Mouse (Mus musculus): ENCODE data around the gene Git2. TPM values are rescaled to one million over a fixed set of nuclear protein-coding genes. Genes with fewer than 3 reads are reported as not detected.

Git2 gene
- total and polyA plus RNA-seq, 2 experiments from 2014 or later, result 33.8 to 41.8 TPM

GRCm38 (mm10) chr5:114795231-114795630 lies 19.9 kb upstream of the Git2 start:
- H3K9me3 ChIP-seq (ENCODE audit: low read length), result no peaks in the 10 kb centered on the region
- H3K4me3 ChIP-seq (ENCODE audit: low read depth, low read length), result no peak overlapping the region
- no peaks in the 10 kb centered on the region for H3K27me3 ChIP-seq (ENCODE audit: insufficient read depth, low read length)
- 51% methylated on average over 9 of the region's 9 CpGs for WGBS
- H3K4me1 ChIP-seq (ENCODE audit: insufficient read depth, low read length), result no peaks in the 10 kb centered on the region
- DNase-seq (ENCODE audit: low spot score) (no peak), ATAC-seq (ENCODE audit: low FRiP score) (no peak)
- H3K27ac ChIP-seq (ENCODE audit: low read depth, low read length), result no peak overlapping the region
- no peak overlapping the region for H3K9ac ChIP-seq (replicated peaks; ENCODE audit: low read length, poor library complexity, severe bottlenecking)
- TF ChIP-seq CTCF (IDR thresholded peaks at IDR 0.05), result no peak
- H3K4me2 ChIP-seq (ENCODE audit: low read depth, low read length, poor library complexity, severe bottlenecking), result no peak overlapping the region
- peaks cover 53% of the 10 kb centered on the region for H3K36me3 ChIP-seq (ENCODE audit: insufficient read depth, low read length)

- Histone ChIP-seq H3K4me2 (ENCODE audit: low read depth, low read length, poor library complexity, severe bottlenecking) (no peak overlapping the region), H3K9me3 (ENCODE audit: low read length) (no peaks in the 10 kb centered on the region), H3K36me3 (ENCODE audit: insufficient read depth, low read length) (peaks cover 49% of the 10 kb centered on the region), H3K4me3 (ENCODE audit: low read depth, low read length) (no peak overlapping the region), H3K27me3 (ENCODE audit: insufficient read depth, low read length) (no peaks in the 10 kb centered on the region), H3K27ac (ENCODE audit: low read depth, low read length) (no peak overlapping the region), H3K9ac (replicated peaks; ENCODE audit: low read length, poor library complexity, severe bottlenecking) (no peak overlapping the region), H3K4me1 (ENCODE audit: insufficient read depth, low read length) (no peaks in the 10 kb centered on the region)
- WGBS, result 63% methylated on average over 4 of the region's 4 CpGs
- ATAC-seq (ENCODE audit: low FRiP score) (no peak), DNase-seq (ENCODE audit: low spot score) (no peak)
- no peak for TF ChIP-seq CTCF (IDR thresholded peaks at IDR 0.05)
Observed at GRCm38 (mm10) chr5:114794609-114795008, 19.3 kb upstream of the Git2 start.

GRCm38 (mm10) chr5:114793317-114793716 lies 18.0 kb upstream of the Git2 start:
- Histone ChIP-seq H3K36me3 (ENCODE audit: insufficient read depth, low read length) (peaks cover 50% of the 10 kb centered on the region), H3K4me2 (ENCODE audit: low read depth, low read length, poor library complexity, severe bottlenecking) (no peak overlapping the region), H3K27ac (ENCODE audit: low read depth, low read length) (no peak overlapping the region), H3K4me1 (ENCODE audit: insufficient read depth, low read length) (no peaks in the 10 kb centered on the region), H3K9ac (replicated peaks; ENCODE audit: low read length, poor library complexity, severe bottlenecking) (no peak overlapping the region), H3K9me3 (ENCODE audit: low read length) (no peaks in the 10 kb centered on the region), H3K27me3 (ENCODE audit: insufficient read depth, low read length) (no peaks in the 10 kb centered on the region), H3K4me3 (ENCODE audit: low read depth, low read length) (no peak overlapping the region)
- DNase-seq (ENCODE audit: low spot score), result no peak
- no peak for ATAC-seq (ENCODE audit: low FRiP score)
- 65% methylated on average over 7 of the region's 7 CpGs for WGBS
- no peak for TF ChIP-seq CTCF (IDR thresholded peaks at IDR 0.05)

GRCm38 (mm10) chr5:114785196-114785595 lies 9.9 kb upstream of the Git2 start:
- no peak for TF ChIP-seq CTCF (IDR thresholded peaks at IDR 0.05)
- Histone ChIP-seq H3K4me2 (ENCODE audit: low read depth, low read length, poor library complexity, severe bottlenecking) (no peak overlapping the region), H3K4me3 (ENCODE audit: low read depth, low read length) (no peak overlapping the region), H3K9ac (replicated peaks; ENCODE audit: low read length, poor library complexity, severe bottlenecking) (no peak overlapping the region), H3K9me3 (ENCODE audit: low read length) (no peaks in the 10 kb centered on the region), H3K27ac (ENCODE audit: low read depth, low read length) (no peak overlapping the region), H3K4me1 (ENCODE audit: insufficient read depth, low read length) (no peaks in the 10 kb centered on the region), H3K27me3 (ENCODE audit: insufficient read depth, low read length) (no peaks in the 10 kb centered on the region), H3K36me3 (ENCODE audit: insufficient read depth, low read length) (peaks cover 35% of the 10 kb centered on the region)
- DNase-seq (ENCODE audit: low spot score), result no peak
- ATAC-seq (ENCODE audit: low FRiP score), result no peak
- 67% methylated on average over 5 of the region's 5 CpGs for WGBS

DNA sequence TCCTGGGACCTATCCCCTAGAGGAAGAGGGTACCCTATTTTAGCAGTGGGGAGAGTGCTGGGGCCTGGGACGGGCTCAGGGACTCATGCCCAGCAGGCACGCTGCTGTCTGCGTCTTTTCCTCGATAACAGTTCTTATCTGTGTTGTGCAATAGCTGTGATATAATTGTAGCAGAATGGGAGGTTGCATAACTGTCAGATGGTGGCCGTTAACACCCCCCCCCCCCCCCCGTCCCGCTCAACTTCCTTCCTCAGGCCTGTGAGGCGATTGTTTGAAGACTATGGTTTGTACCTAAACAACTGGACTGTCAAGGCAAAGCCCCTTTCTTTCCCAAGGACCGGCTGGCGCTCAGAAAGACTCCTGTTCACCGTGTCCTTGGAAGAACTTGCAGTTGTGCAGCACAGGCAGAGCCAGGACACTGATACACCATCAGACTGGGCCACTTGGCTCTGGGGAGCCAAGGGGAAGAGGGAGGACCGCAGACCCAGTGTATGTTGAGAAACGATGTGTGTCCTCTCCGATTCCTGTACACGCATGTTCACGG lies 9.4 kb upstream of the Git2 start:
- H3K4me3 ChIP-seq (ENCODE audit: low read depth, low read length), result no peak overlapping the region
- no peak for TF ChIP-seq CTCF (IDR thresholded peaks at IDR 0.05)
- no peak overlapping the region for H3K27ac ChIP-seq (ENCODE audit: low read depth, low read length)
- H3K9ac ChIP-seq (replicated peaks; ENCODE audit: low read length, poor library complexity, severe bottlenecking), result no peak overlapping the region
- H3K27me3 ChIP-seq (ENCODE audit: insufficient read depth, low read length), result no peaks in the 10 kb centered on the region
- WGBS, result 85% methylated on average over 15 of the region's 16 CpGs
- no peaks in the 10 kb centered on the region for H3K9me3 ChIP-seq (ENCODE audit: low read length)
- no peak for ATAC-seq (ENCODE audit: low FRiP score)
- no peaks in the 10 kb centered on the region for H3K4me1 ChIP-seq (ENCODE audit: insufficient read depth, low read length)
- no peak overlapping the region for H3K4me2 ChIP-seq (ENCODE audit: low read depth, low read length, poor library complexity, severe bottlenecking)
- H3K36me3 ChIP-seq (ENCODE audit: insufficient read depth, low read length), result peaks cover 34% of the 10 kb centered on the region
- no peak for DNase-seq (ENCODE audit: low spot score)

- 78% methylated on average over 12 of the region's 12 CpGs for WGBS
- DNase-seq (ENCODE audit: low spot score) (no peak), ATAC-seq (ENCODE audit: low FRiP score) (no peak)
- no peaks in the 10 kb centered on the region for H3K4me1 ChIP-seq (ENCODE audit: insufficient read depth, low read length)
- H3K4me2 ChIP-seq (ENCODE audit: low read depth, low read length, poor library complexity, severe bottlenecking), result no peak overlapping the region
- no peaks in the 10 kb centered on the region for H3K9me3 ChIP-seq (ENCODE audit: low read length)
- H3K27ac ChIP-seq (ENCODE audit: low read depth, low read length), result no peak overlapping the region
- no peaks in the 10 kb centered on the region for H3K27me3 ChIP-seq (ENCODE audit: insufficient read depth, low read length)
- no peak for TF ChIP-seq CTCF (IDR thresholded peaks at IDR 0.05)
- H3K9ac ChIP-seq (replicated peaks; ENCODE audit: low read length, poor library complexity, severe bottlenecking), result no peak overlapping the region
- peaks cover 23% of the 10 kb centered on the region for H3K36me3 ChIP-seq (ENCODE audit: insufficient read depth, low read length)
- H3K4me3 ChIP-seq (ENCODE audit: low read depth, low read length), result no peak overlapping the region
Observed at GRCm38 (mm10) chr5:114783405-114784163, 8.3 kb upstream of the Git2 start.

All from midbrain, postnatal 0 days (tissue).